Mouse (Mus musculus): ENCODE results near the gene Atp1b3. TPM values are rescaled to one million over a fixed set of nuclear protein-coding genes. Genes with fewer than 3 reads are reported as not detected.

The Atp1b3 gene
- polyA plus RNA-seq, 1 experiment from 2014 or later: 194 TPM

- H3K36me3 ChIP-seq (ENCODE audit: control insufficient read depth, insufficient read depth, low read length): peaks cover 17% of the 10 kb centered on the region
- no peaks in the 10 kb centered on the region for H3K27me3 ChIP-seq (ENCODE audit: control insufficient read depth, insufficient read depth, low read length)
- H3K9ac ChIP-seq (ENCODE audit: low read length): no peak overlapping the region
- ATAC-seq (ENCODE audit: low FRiP score) (no peak), DNase-seq (ENCODE audit: low spot score, missing footprints) (no peak)
- no peak overlapping the region for H3K4me2 ChIP-seq
- 98% methylated on average over 5 of the region's 5 CpGs for WGBS
- H3K4me3 ChIP-seq (ENCODE audit: low read depth, low read length): no peak overlapping the region
- H3K9me3 ChIP-seq (ENCODE audit: control insufficient read depth, low read length): no peaks in the 10 kb centered on the region
- no peaks in the 10 kb centered on the region for H3K4me1 ChIP-seq (ENCODE audit: control insufficient read depth, insufficient read depth, low read length)
- H3K27ac ChIP-seq (ENCODE audit: low read depth, low read length): no peak overlapping the region
Observed at GRCm38 (mm10) chr9:96319333-96319732, 44.9 kb downstream of the Atp1b3 start.

- Histone ChIP-seq H3K9me3 (ENCODE audit: control insufficient read depth, low read length) (no peaks in the 10 kb centered on the region), H3K4me2 (no peak overlapping the region), H3K27me3 (ENCODE audit: control insufficient read depth, insufficient read depth, low read length) (no peaks in the 10 kb centered on the region), H3K27ac (ENCODE audit: low read depth, low read length) (no peak overlapping the region), H3K4me3 (ENCODE audit: low read depth, low read length) (no peak overlapping the region), H3K4me1 (ENCODE audit: control insufficient read depth, insufficient read depth, low read length) (no peaks in the 10 kb centered on the region; the same call in 1 of the 2 replicates), H3K36me3 (ENCODE audit: control insufficient read depth, insufficient read depth, low read length) (peaks cover 15% of the 10 kb centered on the region), H3K9ac (ENCODE audit: low read length) (no peak overlapping the region)
- no peak for DNase-seq (ENCODE audit: low spot score, missing footprints)
- no peak for ATAC-seq (ENCODE audit: low FRiP score)
- WGBS: 94% methylated on average over 3 of the region's 3 CpGs
Observed at GRCm38 (mm10) chr9:96312074-96312473, 52.2 kb downstream of the Atp1b3 start.

GRCm38 (mm10) chr9:96308816-96309215, 55.4 kb downstream of the Atp1b3 start:
- H3K27me3 ChIP-seq (ENCODE audit: control insufficient read depth, insufficient read depth, low read length): no peaks in the 10 kb centered on the region
- H3K9me3 ChIP-seq (ENCODE audit: control insufficient read depth, low read length): no peaks in the 10 kb centered on the region
- H3K4me1 ChIP-seq (ENCODE audit: control insufficient read depth, insufficient read depth, low read length): no peaks in the 10 kb centered on the region; the same call in 1 of the 2 replicates
- H3K36me3 ChIP-seq (ENCODE audit: control insufficient read depth, insufficient read depth, low read length): peaks cover 16% of the 10 kb centered on the region
- no peak for DNase-seq (ENCODE audit: low spot score, missing footprints)
- H3K9ac ChIP-seq (ENCODE audit: low read length): no peak overlapping the region
- no peak overlapping the region for H3K27ac ChIP-seq (ENCODE audit: low read depth, low read length)
- ATAC-seq (ENCODE audit: low FRiP score): no peak
- WGBS: 67% methylated on average over 3 of the region's 3 CpGs
- no peak overlapping the region for H3K4me3 ChIP-seq (ENCODE audit: low read depth, low read length)
- no peak overlapping the region for H3K4me2 ChIP-seq

GRCm38 (mm10) chr9:96299324-96300008, 64.8 kb downstream of the Atp1b3 start:
- H3K27ac ChIP-seq (ENCODE audit: low read depth, low read length): no peak overlapping the region
- H3K4me2 ChIP-seq: no peak overlapping the region
- H3K9me3 ChIP-seq (ENCODE audit: control insufficient read depth, low read length): no peaks in the 10 kb centered on the region
- H3K4me3 ChIP-seq (ENCODE audit: low read depth, low read length): no peak overlapping the region
- no peak for ATAC-seq (ENCODE audit: low FRiP score)
- H3K4me1 ChIP-seq (ENCODE audit: control insufficient read depth, insufficient read depth, low read length): no peaks in the 10 kb centered on the region
- no peak for DNase-seq (ENCODE audit: low spot score, missing footprints)
- H3K27me3 ChIP-seq (ENCODE audit: control insufficient read depth, insufficient read depth, low read length): no peaks in the 10 kb centered on the region
- WGBS: 98% methylated on average over 3 of the region's 3 CpGs
- H3K9ac ChIP-seq (ENCODE audit: low read length): no peak overlapping the region
- peaks cover 26% of the 10 kb centered on the region; the same call in 1 of the 2 replicates for H3K36me3 ChIP-seq (ENCODE audit: control insufficient read depth, insufficient read depth, low read length)

- DNase-seq (ENCODE audit: low spot score, missing footprints) (no peak), ATAC-seq (ENCODE audit: low FRiP score) (no peak)
- Histone ChIP-seq H3K4me2 (no peak overlapping the region), H3K4me3 (ENCODE audit: low read depth, low read length) (no peak overlapping the region), H3K9ac (ENCODE audit: low read length) (no peak overlapping the region), H3K4me1 (ENCODE audit: control insufficient read depth, insufficient read depth, low read length) (no peaks in the 10 kb centered on the region), H3K27me3 (ENCODE audit: control insufficient read depth, insufficient read depth, low read length) (no peaks in the 10 kb centered on the region), H3K27ac (ENCODE audit: low read depth, low read length) (no peak overlapping the region), H3K9me3 (ENCODE audit: control insufficient read depth, low read length) (no peaks in the 10 kb centered on the region), H3K36me3 (ENCODE audit: control insufficient read depth, insufficient read depth, low read length) (peaks cover 15% of the 10 kb centered on the region; the same call in 1 of the 2 replicates)
- WGBS: 97% methylated on average over 7 of the region's 7 CpGs
Observed at GRCm38 (mm10) chr9:96292144-96292543, 72.1 kb downstream of the Atp1b3 start.

GRCm38 (mm10) chr9:96284916-96285315, 79.3 kb downstream of the Atp1b3 start:
- H3K9me3 ChIP-seq (ENCODE audit: control insufficient read depth, low read length): no peaks in the 10 kb centered on the region
- H3K4me3 ChIP-seq (ENCODE audit: low read depth, low read length): no peak overlapping the region
- no peak for DNase-seq (ENCODE audit: low spot score, missing footprints)
- no peaks in the 10 kb centered on the region for H3K4me1 ChIP-seq (ENCODE audit: control insufficient read depth, insufficient read depth, low read length)
- no peaks in the 10 kb centered on the region for H3K27me3 ChIP-seq (ENCODE audit: control insufficient read depth, insufficient read depth, low read length)
- H3K36me3 ChIP-seq (ENCODE audit: control insufficient read depth, insufficient read depth, low read length): peaks cover 3% of the 10 kb centered on the region; the same call in 1 of the 2 replicates
- H3K4me2 ChIP-seq: no peak overlapping the region
- WGBS: 50% methylated on average over 1 of the region's 1 CpGs
- H3K27ac ChIP-seq (ENCODE audit: low read depth, low read length): no peak overlapping the region
- H3K9ac ChIP-seq (ENCODE audit: low read length): no peak overlapping the region
- ATAC-seq (ENCODE audit: low FRiP score): no peak

Other genes with a start within 250 kb of the Atp1b3 start
- 2.5 and 2.8 TPM in 2 replicates for gene Gk5, start 245.1 kb downstream of the Atp1b3 start, polyA plus RNA-seq (2014; fragmentation: Nextera tagmentation; extraction: Ambion mirVana)
- gene Tfdp2, start 168.2 kb downstream of the Atp1b3 start, polyA plus RNA-seq (2014; fragmentation: Nextera tagmentation; extraction: Ambion mirVana): 128 and 140 TPM in 2 replicates
- gene Rnf7, start 114.2 kb upstream of the Atp1b3 start, polyA plus RNA-seq (2014; fragmentation: Nextera tagmentation; extraction: Ambion mirVana): 293 and 294 TPM in 2 replicates
- gene Gm28729, start 160.8 kb upstream of the Atp1b3 start, polyA plus RNA-seq (2014; fragmentation: Nextera tagmentation; extraction: Ambion mirVana): not detected in 2 replicates

Measured in midbrain, embryonic 11.5 days (tissue).